Mouse (Mus musculus) ES-E14 (cell line): ENCODE results near the gene Ankrd33. TPM values are rescaled to one million over a fixed set of nuclear protein-coding genes. Genes with fewer than 3 reads are reported as not detected.

Source experiments
- DNase-seq: peaks from one replicate; pipeline ENCODE4 v3.0.0-alpha.2; 2013; ENCODE audit warnings: low read depth, low spot score
- H3K27ac ChIP-seq: 2 replicates; pipeline ENCODE4 v1.5.1; 2012; ENCODE audit warnings: low read depth, mild to moderate bottlenecking, low read length, moderate library complexity, mixed read lengths; ENCODE audit not compliant: poor library complexity, insufficient read depth, severe bottlenecking
- H3K36me3 ChIP-seq: 2 replicates; pipeline ENCODE4 v1.6.1; 2012; ENCODE audit warnings: mild to moderate bottlenecking, low read length, moderate library complexity, mixed read lengths; ENCODE audit not compliant: control insufficient read depth, poor library complexity, insufficient read depth, severe bottlenecking
- H3K4me1 ChIP-seq, 2 experiments: fragments of 150-350 bp in 1 of 2; sonication (generic) in 1 of 2; 2 replicates each; pipeline ENCODE4 v1.6.1; 2012; ENCODE audit warnings: low read length in 2 of 2, mild to moderate bottlenecking in 1 of 2, mixed read lengths in 1 of 2; ENCODE audit not compliant: control insufficient read depth in 2 of 2, insufficient read depth in 2 of 2, poor library complexity in 1 of 2
- H3K4me3 ChIP-seq, 2 experiments: fragments of 150-350 bp in 1 of 2; sonication (generic) in 1 of 2; 2 replicates each; pipeline ENCODE4 v1.5.1; 2012; ENCODE audit warnings: low read length in 2 of 2, low read depth in 1 of 2, mild to moderate bottlenecking in 1 of 2, mixed read lengths in 1 of 2; ENCODE audit not compliant: insufficient read depth in 1 of 2, poor library complexity in 1 of 2, severe bottlenecking in 1 of 2
- H3K9ac ChIP-seq: 2 replicates; pipeline ENCODE4 v1.6.1; 2012; ENCODE audit warnings: low read depth, mild to moderate bottlenecking, low read length, mixed read lengths; ENCODE audit not compliant: poor library complexity, insufficient read depth, severe bottlenecking
- H3K9me3 ChIP-seq: fragments of 150-350 bp; sonication (generic); 2 replicates; pipeline ENCODE4 v1.6.1; 2012; ENCODE audit warnings: low read depth, mild to moderate bottlenecking, low read length; ENCODE audit not compliant: control insufficient read depth, insufficient read depth
- CHD2 ChIP-seq: IDR thresholded peaks from 2 replicates; pipeline ENCODE4 v1.6.1; 2014; ENCODE audit warnings: mild to moderate bottlenecking, low read depth, low read length, inconsistent platforms
- HCFC1 ChIP-seq: IDR thresholded peaks from 2 replicates; pipeline ENCODE4 v1.6.1; 2012; ENCODE audit warnings: low read length, inconsistent platforms, borderline replicate concordance; ENCODE audit not compliant: insufficient read depth
- MAFK ChIP-seq: IDR thresholded peaks from 2 replicates; pipeline ENCODE4 v1.6.1; 2014; ENCODE audit warnings: mild to moderate bottlenecking, low read depth, low read length, inconsistent platforms; ENCODE audit not compliant: insufficient read depth
- ZC3H11A ChIP-seq: IDR thresholded peaks from 2 replicates; pipeline ENCODE4 v1.6.1; 2012; ENCODE audit warnings: low read depth, mild to moderate bottlenecking, inconsistent platforms, low read length, borderline replicate concordance
- ZNF384 ChIP-seq: IDR thresholded peaks from 2 replicates; pipeline ENCODE4 v1.6.1; 2012; ENCODE audit warnings: low read depth, low read length, inconsistent platforms
- in situ Hi-C, 2 experiments: fragments of 600-800 bp; cut with MboI; formaldehyde crosslinking; loops; one replicate each; pipeline ENCODE4 v1.15.1; 2025; ENCODE audit warnings: low sequenced_read_pairs in 2 of 2, inconsistent platforms in 1 of 2; ENCODE audit not compliant: unreplicated experiment in 2 of 2
- total RNA-seq: library from RNA; depleted of rRNA; stranded (reverse); fragments of 300-350 nt; gene quantifications from 2 replicates; pipeline ENCODE4 v1.2.3, GENCODE M21; 2012

The Ankrd33 gene
- total RNA-seq, 1 experiment = not detected

GRCm38 (mm10) chr15:101091551-101091950 is 24.0 kb upstream of the Ankrd33 start:
- no peak overlapping the region for H3K27ac ChIP-seq
- no peak for DNase-seq
- TF ChIP-seq CHD2 (no peak), ZC3H11A (no peak), HCFC1 (no peak), ZNF384 (no peak), MAFK (no peak)
- no peak overlapping the region for H3K4me3 ChIP-seq
- no peak overlapping the region for H3K9ac ChIP-seq
- no peaks in the 10 kb centered on the region for H3K36me3 ChIP-seq
- no peaks in the 10 kb centered on the region for H3K9me3 ChIP-seq
- in situ Hi-C loops = no loop called here
- H3K4me1 ChIP-seq = peaks cover 6 to 32% of the 10 kb centered on the region in 2 experiments; a peak in 3 of 4 replicates

GRCm38 (mm10) chr15:101092121-101092828 is 23.3 kb upstream of the Ankrd33 start:
- peak overlapping the region; percentile 47; the same call in 1 of the 2 replicates for H3K9ac ChIP-seq
- H3K4me1 ChIP-seq = peaks cover 8 to 37% of the 10 kb centered on the region in 2 experiments; a peak in 3 of 4 replicates
- H3K9me3 ChIP-seq = no peaks in the 10 kb centered on the region
- TF ChIP-seq HCFC1 (no peak), MAFK (no peak), ZC3H11A (no peak), ZNF384 (no peak), CHD2 (no peak)
- H3K27ac ChIP-seq = peak overlapping the region; percentile 63
- no peak for DNase-seq
- no peaks in the 10 kb centered on the region for H3K36me3 ChIP-seq
- peak overlapping the region; percentile 40 to 70 for H3K4me3 ChIP-seq
- in situ Hi-C loops = no loop called here

GRCm38 (mm10) chr15:101092829-101093648 is 22.5 kb upstream of the Ankrd33 start:
- Histone ChIP-seq H3K27ac (peak overlapping the region; percentile 74), H3K36me3 (no peaks in the 10 kb centered on the region), H3K9me3 (no peaks in the 10 kb centered on the region), H3K4me1 (peaks cover 12 to 39% of the 10 kb centered on the region in 2 experiments; a peak in 3 of 4 replicates), H3K9ac (peak overlapping the region; percentile 77), H3K4me3 (peak overlapping the region; percentile 63 to 70)
- peak; percentile 77 for DNase-seq
- in situ Hi-C loops = no loop called here
- no peak for TF ChIP-seq HCFC1
- TF ChIP-seq MAFK = peak; percentile 81

- TF ChIP-seq CHD2 (no peak), ZNF384 (no peak), HCFC1 (no peak), ZC3H11A (no peak), MAFK (no peak)
- Histone ChIP-seq H3K9ac (no peak overlapping the region; the same call in 1 of the 2 replicates), H3K9me3 (no peaks in the 10 kb centered on the region), H3K36me3 (no peaks in the 10 kb centered on the region), H3K4me1 (peaks cover 19 to 35% of the 10 kb centered on the region in 2 experiments), H3K4me3 (peak overlapping the region; percentile 63 to 70; a peak in 2 of 4 replicates), H3K27ac (peak overlapping the region; percentile 55; the same call in 1 of the 2 replicates)
- no peak for DNase-seq
- in situ Hi-C loops = no loop called here
Observed at GRCm38 (mm10) chr15:101093988-101094387, 21.6 kb upstream of the Ankrd33 start.
